Mouse (Mus musculus): ENCODE data around the gene Vmn1r202. TPM values are rescaled to one million over a fixed set of nuclear protein-coding genes. Genes with fewer than 3 reads are reported as not detected.
"Not testable (repeated sequence)": the region's sequence is repeated elsewhere in the genome, so short reads cannot be mapped to it uniquely, and the experiment has no call there.

Gene Vmn1r202
- polyA plus RNA-seq (2015; fragmentation: Nextera tagmentation; extraction: Ambion mirVana): not detected in 2 replicates

DNA sequence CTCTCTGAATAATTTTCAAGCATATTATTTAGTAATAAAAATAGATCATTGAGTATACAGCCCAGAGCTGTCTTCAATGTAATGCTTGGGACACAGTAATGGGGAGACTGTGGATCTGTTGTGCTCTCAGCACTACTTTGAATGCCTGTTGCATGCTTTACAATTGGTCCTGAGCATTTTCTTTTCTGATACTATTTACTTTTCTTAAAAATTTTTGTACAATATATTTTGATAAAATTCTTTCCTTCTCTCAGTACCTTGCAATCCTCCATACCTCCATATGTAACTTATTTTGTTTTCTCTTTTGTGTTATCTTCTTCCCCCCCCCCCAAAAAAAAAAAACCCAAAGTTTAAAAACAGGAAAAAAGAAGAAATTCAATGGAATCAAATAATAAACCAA, at the start of gene Vmn1r202:
Gene Vmn1r202, minus strand, starts transcription at position 101 of the 400 bp plus-strand sequence.
- Histone ChIP-seq H3K27me3 (no peaks in the 10 kb centered on the region), H3K4me1 (no peaks in the 10 kb centered on the region), H3K4me3 (replicated peaks) (no peak within 1 kb of the TSS), H3K4me2 (replicated peaks) (no peak within 1 kb of the TSS), H3K36me3 (no peaks in the 10 kb centered on the region), H3K27ac (replicated peaks) (no peak within 1 kb of the TSS), H3K9me3 (replicated peaks) (no peaks in the 10 kb centered on the region), H3K9ac (no peak within 1 kb of the TSS)
- no peak for ATAC-seq (ENCODE audit: insufficient number of reproducible peaks, low FRiP score, low TSS enrichment, low read depth)

DNA sequence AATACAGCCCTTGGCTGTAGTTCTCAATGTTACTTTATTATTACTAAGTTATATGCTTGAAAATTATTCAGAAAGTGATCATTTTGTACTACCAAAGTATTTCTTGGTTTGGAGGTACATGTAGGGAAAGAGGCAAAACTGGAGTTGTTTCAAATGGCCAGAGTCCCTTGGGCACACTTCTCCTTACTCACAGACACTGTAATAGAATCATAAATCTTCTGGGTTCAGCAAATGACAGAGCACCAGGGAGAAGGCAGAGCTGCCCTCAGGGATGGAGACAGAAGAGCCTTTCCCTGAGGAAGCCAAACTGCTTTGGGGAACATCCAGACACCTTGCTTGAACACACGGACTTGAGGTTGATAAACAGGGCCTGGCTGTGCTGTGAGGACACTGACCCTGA, 47.7 kb upstream of the Vmn1r202 start, which contains the start of gene Vmn1r204:
Gene Vmn1r204, plus strand, starts transcription at position 301 of the 400 bp plus-strand sequence.
- WGBS: 63% methylated on average over 1 of the region's 1 CpGs
- not testable (repeated sequence) for ATAC-seq (ENCODE audit: insufficient number of reproducible peaks, low FRiP score, low TSS enrichment, low read depth); H3K4me3 ChIP-seq (replicated peaks); H3K4me1 ChIP-seq; H3K27ac ChIP-seq (replicated peaks); H3K36me3 ChIP-seq; H3K9me3 ChIP-seq (replicated peaks); H3K27me3 ChIP-seq; H3K9ac ChIP-seq; H3K4me2 ChIP-seq (replicated peaks)

DNA sequence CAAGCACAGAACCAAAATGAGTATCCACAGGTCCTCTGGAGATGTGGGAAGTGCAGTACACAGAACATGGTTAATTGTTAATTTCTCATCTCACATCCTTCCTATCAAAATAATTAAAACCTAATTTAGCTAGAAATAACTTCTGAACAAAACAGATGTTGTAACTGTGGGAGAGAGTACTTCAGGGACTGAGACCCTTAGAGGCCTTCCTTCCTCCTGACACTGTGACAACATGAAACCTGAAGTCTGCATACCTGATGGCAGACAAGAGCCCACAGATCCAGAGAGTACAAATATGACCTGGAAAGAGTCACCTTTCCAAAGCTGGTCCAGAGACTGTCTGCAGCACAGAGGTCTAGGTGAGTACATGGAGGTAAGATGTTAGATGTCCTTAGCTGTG, 12.6 kb upstream of the Vmn1r202 start, which contains the start of gene Vmn1r203:
Gene Vmn1r203, plus strand, starts transcription at position 301 of the 400 bp plus-strand sequence.
- Histone ChIP-seq H3K27ac (replicated peaks) (no peak within 1 kb of the TSS), H3K4me2 (replicated peaks) (no peak within 1 kb of the TSS), H3K9ac (no peak within 1 kb of the TSS), H3K27me3 (no peaks in the 10 kb centered on the region), H3K4me3 (replicated peaks) (no peak within 1 kb of the TSS), H3K9me3 (replicated peaks) (no peaks in the 10 kb centered on the region), H3K4me1 (no peaks in the 10 kb centered on the region), H3K36me3 (no peaks in the 10 kb centered on the region)
- ATAC-seq (ENCODE audit: insufficient number of reproducible peaks, low FRiP score, low TSS enrichment, low read depth): no peak

DNA sequence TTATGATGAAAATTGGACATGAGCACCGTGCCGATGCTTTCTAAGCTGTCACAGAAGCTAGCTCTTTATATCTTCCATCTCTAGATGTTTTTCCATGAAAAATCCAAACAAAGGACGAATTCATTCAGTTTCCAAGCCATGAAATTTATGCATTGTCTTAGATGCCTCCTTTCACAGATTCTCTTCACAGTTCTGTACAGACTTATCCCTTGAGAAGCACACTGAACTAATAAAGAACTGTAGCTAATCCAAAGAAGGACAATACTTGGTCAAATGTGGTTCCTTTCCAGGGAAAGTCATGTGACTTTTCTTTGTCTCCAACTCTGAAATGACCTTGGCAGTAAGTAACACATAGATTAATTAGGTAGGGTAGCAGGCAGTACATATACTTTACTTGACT, 2.8 kb downstream of the Vmn1r202 start:
- Histone ChIP-seq H3K9ac (no peak overlapping the region), H3K27ac (replicated peaks) (no peak overlapping the region), H3K9me3 (replicated peaks) (no peaks in the 10 kb centered on the region), H3K27me3 (no peaks in the 10 kb centered on the region), H3K4me2 (replicated peaks) (no peak overlapping the region), H3K4me1 (no peaks in the 10 kb centered on the region), H3K36me3 (no peaks in the 10 kb centered on the region), H3K4me3 (replicated peaks) (no peak overlapping the region)
- ATAC-seq (ENCODE audit: insufficient number of reproducible peaks, low FRiP score, low TSS enrichment, low read depth): no peak
- 71% methylated on average over 3 of the region's 3 CpGs for WGBS

DNA sequence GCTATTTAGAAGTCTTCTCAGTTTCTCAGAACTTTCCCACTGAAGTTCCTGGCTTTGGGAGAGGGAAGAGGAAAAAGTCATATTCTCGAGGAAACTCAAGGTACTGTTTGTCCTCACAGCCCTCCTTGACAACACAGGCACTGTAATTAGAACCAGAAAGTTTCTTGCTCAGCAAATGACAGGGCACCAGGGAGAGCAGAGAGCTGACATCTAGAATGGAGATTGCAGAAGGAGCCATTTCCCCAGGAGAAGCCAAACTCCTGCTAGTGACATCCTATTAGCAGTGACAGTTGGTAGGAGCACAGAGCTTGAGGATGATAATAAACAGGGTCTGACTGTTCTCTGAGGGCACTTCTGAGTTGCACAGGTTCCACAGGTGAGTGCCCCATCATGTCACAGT, 33.6 kb downstream of the Vmn1r202 start, which contains the start of gene Vmn1r201:
Gene Vmn1r201, plus strand, starts transcription at position 301 of the 400 bp plus-strand sequence.
- Histone ChIP-seq H3K4me2 (replicated peaks) (no peak within 1 kb of the TSS), H3K27ac (replicated peaks) (no peak within 1 kb of the TSS), H3K4me1 (no peaks in the 10 kb centered on the region), H3K36me3 (no peaks in the 10 kb centered on the region), H3K4me3 (replicated peaks) (no peak within 1 kb of the TSS), H3K9ac (no peak within 1 kb of the TSS), H3K9me3 (replicated peaks) (no peaks in the 10 kb centered on the region), H3K27me3 (no peaks in the 10 kb centered on the region)
- WGBS: 33% methylated on average over 1 of the region's 1 CpGs
- ATAC-seq (ENCODE audit: insufficient number of reproducible peaks, low FRiP score, low TSS enrichment, low read depth): no peak

DNA sequence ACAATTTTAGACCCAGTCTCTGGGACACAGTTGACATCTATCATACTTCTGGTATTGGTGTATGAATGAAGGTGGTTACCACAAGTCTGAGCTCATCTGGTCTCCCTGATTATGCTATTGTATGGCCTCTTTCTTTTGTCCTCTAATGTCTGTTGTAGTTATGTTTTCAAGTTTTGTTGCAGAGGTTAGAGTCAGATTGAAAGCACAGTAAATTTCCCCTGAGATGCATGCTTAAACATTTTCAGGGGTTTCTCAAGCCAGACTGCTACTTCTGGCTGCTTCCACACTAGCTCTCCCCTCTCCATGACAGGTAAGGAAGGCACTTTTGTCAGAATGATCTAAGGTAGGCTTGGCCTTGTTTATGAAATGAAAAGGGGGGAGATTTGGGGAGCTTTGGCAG, 50.0 kb downstream of the Vmn1r202 start:
- no peaks in the 10 kb centered on the region for H3K4me1 ChIP-seq

More for the DNA sequence above, 50.0 kb downstream of the Vmn1r202 start:
- Histone ChIP-seq H3K27me3 (no peaks in the 10 kb centered on the region), H3K27ac (replicated peaks) (no peak overlapping the region), H3K36me3 (no peaks in the 10 kb centered on the region), H3K4me2 (replicated peaks) (no peak overlapping the region), H3K9me3 (replicated peaks) (no peaks in the 10 kb centered on the region), H3K9ac (no peak overlapping the region), H3K4me3 (replicated peaks) (no peak overlapping the region)
- no peak for ATAC-seq (ENCODE audit: insufficient number of reproducible peaks, low FRiP score, low TSS enrichment, low read depth)

Other genes starting within 250 kb of the Vmn1r202 start
- gene Vmn1r195, start 234.9 kb downstream of the Vmn1r202 start, polyA plus RNA-seq (2015; fragmentation: Nextera tagmentation; extraction: Ambion mirVana): not detected in 2 replicates
- 0.07 TPM in 2 replicates for gene Vmn1r196, start 215.5 kb downstream of the Vmn1r202 start, polyA plus RNA-seq (2015; fragmentation: Nextera tagmentation; extraction: Ambion mirVana)
- not detected in 2 replicates for gene Vmn1r197, start 180.8 kb downstream of the Vmn1r202 start, polyA plus RNA-seq (2015; fragmentation: Nextera tagmentation; extraction: Ambion mirVana)
- gene Vmn1r198, start 155.0 kb downstream of the Vmn1r202 start, polyA plus RNA-seq (2015; fragmentation: Nextera tagmentation; extraction: Ambion mirVana): not detected in 2 replicates
- gene Vmn1r199, start 125.6 kb downstream of the Vmn1r202 start, polyA plus RNA-seq (2015; fragmentation: Nextera tagmentation; extraction: Ambion mirVana): 0.14 TPM in 1 of 2 replicates, not detected in the other
- gene Vmn1r200, start 115.0 kb downstream of the Vmn1r202 start, polyA plus RNA-seq (2015; fragmentation: Nextera tagmentation; extraction: Ambion mirVana): not detected in 2 replicates
- gene Vmn1r201, start 33.5 kb downstream of the Vmn1r202 start, polyA plus RNA-seq (2015; fragmentation: Nextera tagmentation; extraction: Ambion mirVana): not detected in 2 replicates
- 0.03 TPM in 1 of 2 replicates, not detected in the other for gene Vmn1r203, start 12.7 kb upstream of the Vmn1r202 start, polyA plus RNA-seq (2015; fragmentation: Nextera tagmentation; extraction: Ambion mirVana)
- not detected in 2 replicates for gene Vmn1r204, start 47.8 kb upstream of the Vmn1r202 start, polyA plus RNA-seq (2015; fragmentation: Nextera tagmentation; extraction: Ambion mirVana)
- not detected in 2 replicates for gene Vmn1r205, start 87.6 kb upstream of the Vmn1r202 start, polyA plus RNA-seq (2015; fragmentation: Nextera tagmentation; extraction: Ambion mirVana)
- gene Vmn1r206, start 118.9 kb upstream of the Vmn1r202 start, polyA plus RNA-seq (2015; fragmentation: Nextera tagmentation; extraction: Ambion mirVana): not detected in 2 replicates
- gene Vmn1r207-ps, start 224.2 kb upstream of the Vmn1r202 start, polyA plus RNA-seq (2015; fragmentation: Nextera tagmentation; extraction: Ambion mirVana): not detected in 2 replicates